Mouse (Mus musculus) embryo, embryonic 9.5 days (tissue): ENCODE measurements around the gene Gab1.

Experiments used
- DNase-seq: peaks from one replicate; pipeline ENCODE4 v3.0.0-alpha.2; 2017; ENCODE audit errors: extremely low spot score

The Gab1 gene

DNA sequence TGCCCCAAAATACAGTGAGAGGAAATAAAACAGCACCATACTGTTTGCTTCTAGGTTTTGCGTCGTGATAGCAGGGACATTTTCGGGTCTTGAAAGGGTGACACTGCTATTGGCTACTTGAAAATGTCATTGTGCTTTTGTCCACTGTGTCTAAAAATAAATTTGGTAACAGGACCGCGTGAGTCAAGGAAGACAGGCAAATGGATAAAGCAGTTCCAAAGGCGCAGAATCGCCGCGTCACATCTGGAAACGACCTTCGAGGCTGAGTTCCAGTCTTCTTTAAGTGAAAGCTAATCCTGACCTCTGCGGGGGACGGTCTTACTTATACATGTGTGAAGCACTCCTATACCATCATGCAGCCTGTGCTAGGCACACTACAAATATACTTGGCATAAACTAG, 35.0 kb downstream of the Gab1 start:
- no peak for DNase-seq

DNA sequence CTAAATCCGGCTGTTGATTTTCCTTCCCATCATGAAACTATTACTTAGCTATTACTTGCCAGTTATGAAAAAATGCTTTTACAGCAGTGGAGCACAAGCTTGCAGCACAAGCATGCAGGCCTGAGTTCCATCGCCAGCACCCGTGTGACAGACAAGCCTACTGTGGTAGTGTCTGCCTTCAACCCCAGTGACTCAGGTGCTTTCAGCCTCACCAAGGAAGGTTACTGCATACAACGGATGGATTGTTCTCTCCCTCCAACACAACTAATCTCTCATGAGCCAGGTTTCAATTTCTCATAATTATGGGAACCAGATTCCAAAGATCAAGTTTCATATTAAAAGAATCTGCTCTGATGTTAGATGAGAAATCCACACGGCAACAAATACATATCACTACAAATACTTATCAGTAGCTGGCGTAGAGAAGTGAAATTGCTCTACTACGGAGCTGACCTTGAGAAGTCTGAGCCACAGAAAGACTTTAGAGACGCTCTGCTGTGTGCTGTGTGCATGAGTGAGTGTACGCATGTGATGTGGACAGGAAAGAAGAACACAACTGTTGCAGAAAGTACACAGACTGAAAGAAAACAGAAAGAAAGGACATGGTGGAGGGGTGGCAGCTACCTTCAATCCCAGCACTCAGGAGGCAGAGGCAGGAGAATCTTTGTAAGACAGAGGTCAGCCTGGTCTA, 36.4 kb downstream of the Gab1 start:
- DNase-seq: no peak

DNA sequence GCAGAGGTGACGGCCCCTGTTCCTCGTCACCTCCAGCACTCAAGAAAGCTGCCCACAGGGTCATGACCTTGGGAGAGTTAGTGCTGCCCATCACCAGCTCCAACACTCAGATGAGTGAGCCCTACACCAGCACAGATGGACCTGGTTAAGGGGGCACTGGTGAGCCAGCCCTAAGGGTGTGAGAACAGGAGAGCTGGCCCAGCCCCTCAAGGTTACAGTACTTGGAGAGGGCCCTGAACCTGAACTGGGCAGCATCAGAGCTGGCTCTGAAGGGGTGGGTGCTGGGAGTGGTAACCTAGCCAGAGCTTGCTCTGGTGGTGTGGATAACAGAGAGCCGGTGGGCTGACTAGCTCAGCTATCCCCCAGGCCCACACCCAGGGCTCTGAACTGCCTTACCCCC, 37.8 kb downstream of the Gab1 start:
- DNase-seq: no peak

DNA sequence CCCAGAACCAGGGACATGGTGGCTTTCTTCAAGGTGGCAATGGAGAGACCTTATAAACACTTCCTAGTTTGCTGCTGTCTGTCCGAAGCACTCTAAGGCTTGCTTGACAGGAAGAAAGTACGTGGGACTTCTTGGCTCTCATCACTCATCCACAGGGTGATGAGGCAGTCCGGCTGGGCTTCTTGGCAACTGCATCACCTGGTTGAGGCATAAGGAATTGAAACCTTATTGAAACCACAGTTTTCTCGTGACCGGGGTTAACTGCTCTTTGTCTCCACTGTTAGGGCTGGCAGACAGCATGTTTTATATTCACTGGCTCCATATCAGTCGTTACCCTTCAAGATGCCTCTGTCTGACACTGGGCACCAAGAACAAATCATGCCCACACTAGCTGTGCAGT, 40.2 kb downstream of the Gab1 start:
- DNase-seq: no peak

DNA sequence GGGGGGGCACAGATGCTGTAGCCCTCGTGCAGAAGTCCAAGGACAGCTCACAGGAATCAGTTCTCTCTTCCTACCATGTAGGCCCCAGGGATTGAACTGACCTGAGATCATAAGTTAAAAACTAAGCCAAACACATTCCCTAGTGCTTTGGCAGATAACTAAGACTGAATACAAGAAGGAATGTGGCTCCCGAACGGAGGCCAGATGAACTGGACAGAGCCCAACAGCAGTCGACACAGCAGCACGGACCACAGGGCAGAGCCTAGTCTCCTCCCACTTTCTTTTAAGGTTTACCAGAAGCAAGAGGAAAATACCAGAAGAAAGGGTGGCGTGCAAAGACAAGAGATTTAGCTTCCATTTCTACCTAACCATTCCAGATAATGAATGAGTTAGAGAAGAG, 42.1 kb downstream of the Gab1 start:
- DNase-seq: no peak

DNA sequence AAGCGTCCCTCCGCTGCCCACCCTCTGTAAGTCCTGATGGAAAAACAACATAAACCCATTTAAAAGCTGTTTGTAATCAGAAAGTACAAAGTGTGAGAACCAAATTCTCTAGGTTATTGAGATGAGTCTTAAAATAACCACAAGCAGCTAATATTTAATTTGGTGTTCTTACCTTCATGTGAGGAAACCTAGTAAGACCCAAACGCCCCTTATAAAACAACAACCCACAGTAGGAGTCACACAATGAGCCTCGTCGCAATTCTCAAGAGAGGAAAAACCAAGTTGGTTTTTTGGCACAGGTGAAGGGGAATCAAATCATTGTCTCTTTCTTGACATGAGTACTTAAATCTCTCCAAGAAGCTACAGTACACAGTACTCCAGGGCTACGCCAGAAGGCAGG, 44.9 kb downstream of the Gab1 start:
- no peak for DNase-seq

DNA sequence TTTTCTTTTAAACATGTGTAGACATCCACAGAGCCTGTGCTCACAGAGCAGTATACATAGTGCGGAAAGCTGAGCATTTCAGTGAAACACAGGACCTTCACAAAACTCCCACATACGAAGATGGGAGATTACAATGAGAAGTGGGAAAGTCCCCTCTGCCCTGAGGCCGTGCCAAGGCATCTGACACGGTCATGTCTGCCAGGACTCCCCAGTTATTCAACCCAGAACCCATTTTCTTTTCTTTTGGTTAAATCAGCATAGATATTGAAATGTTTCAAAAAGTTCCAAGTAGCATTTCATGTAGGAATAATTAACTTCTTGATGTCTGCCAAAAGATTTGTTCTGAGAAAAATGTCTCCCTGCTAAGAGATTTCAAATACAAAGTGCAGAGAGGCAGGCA, 45.9 kb downstream of the Gab1 start:
- DNase-seq: no peak

DNA sequence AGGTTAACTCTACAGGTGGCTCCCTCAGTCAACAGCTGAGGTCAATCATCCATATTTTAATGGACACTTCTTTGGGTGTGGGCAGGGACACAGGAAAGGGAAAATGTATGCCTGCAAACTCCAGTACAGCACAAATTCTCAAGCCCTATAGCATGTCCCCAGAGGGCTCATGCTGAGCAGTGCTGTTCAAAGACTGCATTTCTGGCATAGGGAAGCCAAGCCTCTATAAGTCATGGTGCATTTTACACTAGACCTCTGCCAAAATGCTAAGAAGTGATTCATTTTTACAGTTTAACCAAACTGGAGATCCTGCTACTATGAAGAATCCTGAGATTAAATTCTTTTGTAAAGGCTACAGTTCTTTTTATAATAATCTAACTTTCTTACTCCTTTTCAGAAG, 47.8 kb downstream of the Gab1 start:
- DNase-seq: no peak

DNA sequence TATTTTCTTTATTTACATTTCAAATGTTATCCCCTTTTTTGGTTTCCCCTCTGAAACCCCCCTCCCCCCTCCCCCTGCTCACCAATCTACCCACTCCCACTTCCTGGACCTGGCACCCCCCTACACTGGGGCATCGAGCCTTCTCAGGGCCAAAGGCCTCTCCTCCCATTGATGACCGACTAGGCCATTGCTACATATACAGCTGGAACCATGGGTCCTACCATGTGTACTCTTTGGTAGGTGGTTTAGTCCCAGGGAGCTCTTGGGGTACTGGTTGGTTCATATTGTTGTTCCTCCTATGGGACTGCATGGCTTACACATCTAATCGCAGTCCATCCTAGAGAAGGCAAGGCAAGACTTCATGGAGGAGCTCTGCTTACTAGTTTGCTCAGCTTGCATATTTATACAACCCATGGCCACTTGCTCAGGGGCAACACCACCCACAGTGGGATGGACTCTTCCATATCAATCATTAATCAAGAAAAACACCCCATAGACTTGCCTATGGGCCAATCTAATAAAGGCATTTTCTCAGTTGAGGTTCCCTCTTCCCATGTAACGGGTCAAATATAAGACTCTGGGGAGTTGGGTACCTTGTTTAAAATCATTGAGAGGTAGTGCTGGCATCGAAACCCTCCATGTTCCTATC, 48.3 kb downstream of the Gab1 start:
- DNase-seq: no peak

DNA sequence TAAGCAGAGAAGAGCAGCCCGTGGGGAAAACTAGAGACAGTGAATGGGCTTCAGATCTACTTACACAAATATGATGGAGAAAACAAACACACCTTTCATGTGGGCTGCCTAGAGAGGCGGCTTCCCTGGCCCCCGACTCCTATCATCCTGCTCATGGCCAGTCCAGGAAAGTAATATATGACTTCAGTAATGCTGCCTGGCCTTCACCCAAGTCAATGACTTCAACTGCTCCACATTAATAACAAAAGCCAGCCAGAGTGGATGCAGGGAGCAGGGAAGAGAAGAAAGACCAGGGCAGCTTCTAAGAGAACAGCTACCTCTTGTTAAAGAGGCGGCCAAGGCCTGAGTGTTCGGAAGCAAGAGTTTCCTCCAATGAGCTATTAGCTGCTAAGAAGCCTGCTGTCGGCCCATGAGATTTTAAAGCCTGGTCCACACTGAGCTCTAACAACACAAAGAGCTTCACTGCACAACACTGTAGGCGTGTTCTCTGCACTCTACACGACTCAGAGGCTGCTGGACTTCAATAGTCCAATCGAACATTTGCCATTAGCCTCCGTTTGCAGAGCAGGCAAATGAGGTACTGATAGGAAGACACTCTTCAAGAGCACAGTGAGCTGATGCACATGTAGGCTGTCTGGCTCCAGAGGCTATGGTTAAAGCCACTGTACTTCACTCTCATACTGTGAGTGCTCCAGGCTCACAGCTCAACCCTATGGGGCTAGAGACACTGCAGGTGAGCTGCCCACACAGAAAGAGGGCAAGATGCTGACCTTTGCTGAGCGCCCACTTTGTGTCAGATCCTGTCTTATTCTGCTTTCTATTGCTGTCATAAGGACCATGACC, 49.4 kb downstream of the Gab1 start:
- DNase-seq: no peak

DNA sequence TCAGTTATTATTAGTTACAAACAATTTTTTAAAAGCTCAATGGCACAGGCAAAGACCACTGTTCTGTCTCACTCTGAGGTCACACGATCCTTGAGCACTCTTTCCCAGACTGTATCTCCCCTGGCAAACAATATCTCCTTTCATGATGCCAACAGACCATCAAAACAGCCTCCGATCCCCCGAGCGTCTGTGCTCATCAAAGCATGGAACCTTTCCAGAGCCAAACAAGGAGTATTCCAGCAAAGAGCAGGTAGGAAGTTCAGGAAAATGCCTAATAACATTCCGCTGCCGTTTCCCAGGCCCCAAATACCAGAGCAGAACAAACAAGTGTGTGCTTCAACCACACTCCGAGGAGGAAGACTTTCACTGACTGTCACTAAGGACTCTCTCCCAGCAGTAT, 50.2 kb downstream of the Gab1 start:
- no peak for DNase-seq

DNA sequence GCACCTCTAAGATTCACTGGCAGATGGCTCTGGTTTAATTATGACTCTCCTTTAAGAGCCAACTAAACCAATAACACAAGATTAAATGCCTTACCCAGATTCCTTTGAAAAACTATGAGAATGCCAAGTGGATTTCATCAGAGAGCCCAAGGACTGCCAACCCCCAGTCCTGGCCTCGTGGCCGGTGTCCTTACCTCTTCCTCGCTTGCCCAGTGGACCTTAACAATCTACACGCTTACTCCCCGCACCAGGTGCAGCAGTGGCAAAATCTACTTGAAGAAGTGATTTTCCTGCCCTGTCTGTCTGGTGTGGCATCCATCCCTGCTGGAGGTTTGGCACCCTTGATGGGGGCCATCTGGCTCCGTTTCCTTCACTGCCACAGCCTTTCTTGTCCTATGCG, 53.3 kb downstream of the Gab1 start:
- no peak for DNase-seq

DNA sequence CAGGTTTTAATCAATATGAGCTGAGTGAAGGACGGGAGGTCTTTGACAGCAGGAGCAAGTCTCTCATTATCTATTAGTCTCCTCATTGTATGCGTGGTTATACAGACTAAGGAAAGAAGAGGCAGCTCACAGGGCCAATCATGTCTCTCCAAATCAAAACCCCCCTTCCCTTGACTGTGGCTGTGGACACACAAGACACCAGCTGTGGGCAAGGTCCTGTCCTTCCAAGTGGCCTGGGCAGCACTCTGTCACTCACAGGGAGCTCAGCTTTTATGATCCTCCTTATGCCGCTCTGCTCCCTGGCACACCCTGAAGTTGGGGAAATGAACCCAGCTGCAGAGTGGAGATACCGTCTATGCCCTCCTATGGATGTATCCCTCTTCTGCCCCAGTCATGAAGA, 55.2 kb downstream of the Gab1 start:
- DNase-seq: no peak

DNA sequence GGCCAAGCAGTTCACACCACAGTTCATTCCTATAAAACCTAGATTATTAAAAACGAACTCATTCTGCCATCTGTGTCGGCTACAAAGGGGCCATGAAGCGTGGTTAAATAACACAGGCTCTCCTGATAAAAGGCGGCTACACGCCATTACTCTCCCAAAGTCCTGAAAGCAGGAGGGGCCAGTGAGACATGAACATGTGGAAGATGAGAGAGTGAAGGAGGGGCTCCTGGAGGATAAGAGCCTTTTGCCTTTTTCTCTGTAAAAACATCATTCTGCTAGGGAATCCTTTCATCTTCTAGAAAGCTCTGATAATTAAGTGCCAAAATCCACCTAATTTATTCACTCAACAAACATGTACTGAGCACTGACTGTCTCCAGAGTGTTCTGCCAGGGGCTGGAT, 55.9 kb downstream of the Gab1 start:
- DNase-seq: no peak

DNA sequence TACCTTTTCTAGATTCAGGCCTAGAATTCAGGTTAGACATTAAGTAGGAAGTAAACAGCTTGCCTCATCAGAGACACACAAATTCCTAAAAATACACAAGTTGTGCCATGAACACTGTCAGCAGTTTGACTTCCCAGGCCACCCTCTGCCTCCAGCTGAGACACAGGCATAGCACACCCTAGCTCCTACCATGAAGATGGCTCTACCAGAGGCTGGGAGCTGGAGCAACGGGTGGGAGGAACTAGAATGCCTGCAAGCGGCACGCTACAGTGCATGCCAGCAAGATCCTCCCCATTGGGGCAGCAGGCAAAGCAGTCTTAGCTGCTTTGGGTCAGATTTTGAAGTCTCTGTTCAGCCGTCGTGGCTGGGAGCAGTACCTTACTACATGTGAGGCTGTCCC, 57.1 kb downstream of the Gab1 start:
- DNase-seq: no peak

DNA sequence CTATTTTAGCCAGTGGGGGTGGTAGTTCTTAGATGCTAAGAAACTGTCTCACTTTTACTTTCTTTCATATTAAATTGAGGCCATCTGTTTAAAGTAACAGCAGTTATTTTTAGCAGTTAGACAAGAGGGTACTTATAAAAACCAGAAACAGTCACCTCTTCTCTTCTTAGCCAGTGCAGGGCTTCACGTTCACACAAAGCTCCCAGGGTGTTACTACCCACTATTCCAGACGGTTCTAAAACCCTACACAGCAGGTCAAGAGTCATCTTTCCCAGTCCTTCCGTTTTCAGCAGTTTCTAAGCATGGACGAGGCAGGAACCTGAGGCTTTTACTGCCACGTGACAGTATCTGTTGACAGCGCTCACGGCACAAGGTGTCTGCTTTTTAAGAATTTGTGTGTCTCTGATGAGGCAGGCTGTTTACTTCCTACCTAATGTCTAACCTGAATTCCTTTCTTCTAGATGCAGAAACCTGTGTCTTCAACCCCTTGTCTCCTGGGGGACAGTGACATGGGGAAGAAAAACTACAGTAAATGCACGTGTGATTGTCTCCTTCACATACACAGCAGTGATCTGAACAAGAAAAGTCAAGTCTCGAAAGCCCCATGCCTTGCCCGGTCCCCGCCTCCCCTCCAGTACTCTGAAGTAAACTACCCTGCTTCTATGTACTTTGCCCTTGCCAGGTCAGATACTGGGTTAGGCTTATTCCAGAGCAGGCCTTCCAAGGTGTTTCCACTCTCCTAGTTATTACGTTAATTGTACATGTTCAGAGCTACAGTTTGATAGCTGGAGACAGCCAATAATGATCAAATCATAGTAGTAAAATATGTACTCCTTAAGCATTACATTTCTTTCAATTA, 58.7 kb downstream of the Gab1 start:
- DNase-seq: no peak

DNA sequence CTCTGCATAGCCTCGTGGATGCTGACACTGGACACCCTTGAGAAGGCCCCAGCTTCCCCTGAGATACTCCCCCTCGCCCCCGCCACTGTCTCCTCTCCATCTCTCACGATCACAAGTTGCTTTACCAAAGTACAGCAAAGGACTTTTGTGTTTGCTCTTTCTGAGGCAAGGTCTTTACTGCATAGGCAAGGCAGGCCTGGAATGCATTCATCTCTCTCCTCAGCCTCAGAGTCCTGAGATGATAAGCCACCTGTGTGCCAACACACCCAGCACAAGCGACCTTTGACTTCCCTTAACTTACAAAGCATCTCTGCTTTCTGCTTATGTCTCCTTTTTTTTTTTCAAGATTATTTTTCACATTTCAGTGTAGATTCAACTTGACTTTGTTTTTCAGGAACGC, 61.3 kb downstream of the Gab1 start:
- no peak for DNase-seq

DNA sequence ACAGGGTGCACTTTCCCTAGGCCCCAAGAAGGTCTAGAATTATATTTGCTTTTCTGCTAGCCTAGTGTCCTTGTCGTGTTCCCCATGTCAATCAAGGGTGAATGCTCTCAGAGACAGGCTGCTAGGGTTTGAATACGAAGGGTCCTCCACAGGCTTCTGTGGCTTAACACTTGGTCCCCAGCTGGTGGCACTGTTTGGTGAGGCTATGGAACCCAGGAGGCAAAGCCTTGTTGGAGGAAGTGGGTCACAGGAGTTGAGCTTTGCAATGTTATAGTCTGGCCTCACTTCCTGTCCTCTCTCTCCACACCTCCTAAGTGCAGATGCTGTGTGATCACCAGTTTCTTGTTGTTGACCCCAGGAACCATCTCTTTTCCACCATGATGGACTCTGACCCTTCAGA, 63.3 kb downstream of the Gab1 start:
- no peak for DNase-seq

DNA sequence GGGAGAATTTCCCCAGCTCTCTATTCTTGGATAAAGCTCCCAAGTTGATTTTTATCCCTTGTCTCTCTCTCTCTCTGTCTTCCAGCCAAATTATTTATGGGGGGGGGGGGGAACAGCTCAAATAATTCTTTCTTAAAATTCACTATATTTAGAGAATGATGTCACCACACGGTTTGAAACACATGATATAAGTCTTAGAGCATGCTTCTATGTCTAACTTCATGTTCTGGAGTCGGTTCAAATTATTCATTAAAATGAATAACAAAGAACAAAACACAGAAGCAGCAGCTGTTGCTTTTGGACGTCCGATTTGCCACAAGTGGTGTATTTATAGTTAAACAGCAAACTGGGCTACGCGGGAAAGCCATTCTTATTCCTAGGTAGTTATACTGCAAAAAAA, 65.1 kb downstream of the Gab1 start:
- DNase-seq: no peak

DNA sequence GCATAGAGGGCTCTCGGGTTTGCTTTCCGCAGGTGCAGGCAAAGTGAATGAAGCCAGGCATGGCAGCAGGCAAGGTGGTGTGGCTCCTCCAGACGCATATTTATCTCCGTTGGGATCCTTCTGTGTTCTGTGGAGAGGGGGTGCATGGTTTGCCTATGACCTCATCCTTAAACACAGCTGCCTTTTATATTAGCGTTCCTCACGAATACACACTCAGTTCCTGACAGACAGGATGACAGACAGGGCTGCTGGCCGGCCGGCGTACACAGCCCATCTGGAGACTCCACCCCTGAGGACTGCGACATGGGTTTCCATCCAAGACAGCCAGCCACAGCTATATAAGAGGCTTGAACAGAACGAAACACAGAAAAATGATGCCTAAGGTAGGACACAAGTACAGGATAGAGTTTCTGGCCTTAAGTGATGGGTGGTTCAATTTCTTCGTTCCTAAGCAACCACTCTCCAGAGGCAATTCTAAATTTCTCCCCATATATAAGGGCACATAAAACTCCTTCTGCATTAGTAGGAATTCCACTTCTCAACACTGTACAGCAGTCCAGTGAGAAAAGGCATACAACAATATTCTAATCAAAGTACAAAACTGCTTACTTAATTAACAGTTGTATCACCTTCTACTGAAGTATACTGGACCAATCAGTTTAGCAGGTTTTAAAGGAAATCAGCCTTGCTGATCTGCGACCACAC, 66.1 kb downstream of the Gab1 start:
- no peak for DNase-seq

DNA sequence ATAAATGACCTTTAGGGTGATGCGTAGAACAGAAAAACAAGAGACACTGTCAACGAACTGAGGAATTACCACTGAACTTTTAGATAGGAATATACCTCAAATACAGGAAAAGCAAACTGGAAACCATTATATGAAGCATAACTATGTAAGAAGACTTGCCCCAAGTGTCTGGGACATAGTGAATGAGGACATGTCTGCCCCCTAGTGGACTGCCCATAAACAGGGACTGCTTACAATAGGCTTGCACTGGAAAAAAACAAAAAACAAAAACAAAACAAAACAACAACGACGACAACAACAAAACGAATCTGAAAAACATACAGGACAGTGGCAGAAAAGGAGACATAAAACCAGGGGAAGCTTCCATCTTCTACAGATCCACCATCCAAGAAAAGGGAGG, 66.9 kb downstream of the Gab1 start:
- DNase-seq: no peak

DNA sequence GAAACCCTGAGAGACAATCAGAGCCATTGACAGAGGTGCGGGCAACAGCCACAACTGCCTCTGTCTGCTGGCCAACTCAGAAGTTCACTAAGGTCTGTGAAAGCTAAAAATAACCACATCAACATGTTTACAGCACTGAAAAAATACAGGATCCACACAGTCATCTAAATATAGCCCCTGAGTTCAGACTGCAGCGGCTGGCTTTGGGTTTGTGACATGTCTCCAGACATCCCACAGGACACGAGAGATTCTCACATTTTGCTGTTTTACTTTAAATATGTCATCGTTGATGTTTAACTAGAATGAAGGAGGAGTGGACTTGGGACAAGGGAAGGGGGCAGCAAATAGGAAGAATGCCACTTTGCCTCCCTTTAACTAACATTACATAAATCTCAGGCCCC, 68.7 kb downstream of the Gab1 start:
- DNase-seq: no peak
